Mouse (Mus musculus) large intestine, adult 2 months (tissue): ENCODE data around the gene Syde2. TPM values are rescaled to one million over a fixed set of nuclear protein-coding genes. Genes with fewer than 3 reads are reported as not detected.

Experiments used
- DNase-seq: peaks from one replicate; pipeline ENCODE4 v3.0.0-alpha.2; 2012; ENCODE audit warnings: low read depth, low spot score
- WGBS: fragments of 180-500 bp; shearing (Covaris S2); methylation state at CpG from one replicate; pipeline ENCODE4 v1.1.7; 2018; 5-methylcytosine and 5-hydroxymethylcytosine counted together
- polyA plus RNA-seq: library from polyadenylated mRNA; depleted of rRNA; stranded (reverse); fragments of >200 nt; gene quantifications from 2 replicates; pipeline ENCODE4 v1.2.3, GENCODE M21; 2012; rRNA removed

Syde2 gene
- polyA plus RNA-seq, 1 experiment = 2.5 TPM

DNA sequence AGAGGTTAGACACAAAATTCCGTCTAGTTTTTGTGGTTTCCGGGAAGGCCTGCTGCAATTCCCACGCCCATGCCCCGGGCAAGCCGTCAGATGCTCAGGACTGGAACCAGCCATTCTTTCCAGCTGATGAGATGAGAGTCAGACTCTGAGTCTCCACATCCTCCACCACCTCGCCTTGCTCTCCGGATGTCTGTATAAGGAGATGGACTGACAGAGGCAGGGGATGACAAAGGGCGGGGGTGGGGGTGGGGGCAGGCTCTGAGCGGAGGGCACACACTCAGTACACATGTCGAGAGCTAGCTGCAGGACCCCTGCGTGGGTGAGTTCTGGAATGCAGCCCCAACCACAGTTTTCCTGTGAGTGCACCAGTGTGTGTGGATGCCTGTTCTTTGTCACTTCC lies 57.3 kb downstream of the Syde2 start:
- no peak for DNase-seq
- WGBS = 58% methylated on average over 11 of the region's 11 CpGs

DNA sequence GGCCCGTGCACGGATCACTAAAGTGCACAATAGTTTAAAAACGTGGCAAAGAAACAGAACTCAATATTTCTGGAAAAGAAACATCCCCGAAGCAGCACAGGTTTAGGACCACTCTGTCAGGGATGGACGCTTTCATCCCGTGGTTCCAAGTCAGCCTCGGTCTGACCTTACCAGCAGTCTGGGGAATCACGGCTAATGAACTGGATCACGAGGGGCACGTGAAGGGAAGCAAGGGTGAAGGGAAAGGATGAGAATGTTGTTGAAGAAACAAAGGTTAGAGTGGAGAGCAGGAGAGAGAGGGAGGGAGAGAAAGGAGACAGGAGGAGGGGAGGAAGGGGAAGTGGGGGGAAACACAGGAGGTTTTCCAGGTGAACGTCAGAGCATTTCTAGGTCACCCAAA lies 58.4 kb downstream of the Syde2 start:
- 90% methylated on average over 11 of the region's 11 CpGs for WGBS
- no peak for DNase-seq

DNA sequence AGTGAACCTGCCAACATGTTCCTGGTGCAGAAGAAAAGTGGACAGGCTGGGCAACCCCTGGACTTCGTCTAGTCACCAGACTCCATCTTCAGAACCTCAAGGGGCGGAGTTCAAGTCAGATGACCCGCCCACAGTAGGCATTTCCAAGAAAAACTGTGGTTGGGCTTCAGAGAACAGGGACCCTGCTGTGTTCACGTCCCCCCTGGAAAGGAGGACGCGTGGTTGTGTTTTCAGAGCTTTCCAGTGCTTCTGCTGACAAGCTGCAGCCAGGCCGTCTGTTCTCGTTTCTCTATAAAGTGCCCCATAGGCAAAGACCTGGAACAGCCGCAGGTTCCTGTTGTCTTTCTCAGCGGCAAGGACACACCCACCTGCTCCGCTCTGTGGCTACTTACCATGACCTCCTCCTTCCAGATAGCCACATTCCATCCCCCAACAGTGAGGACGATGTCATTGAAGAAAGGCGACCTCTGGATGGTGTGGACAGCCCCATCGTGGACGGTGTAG lies 60.1 kb downstream of the Syde2 start:
- WGBS = 19% methylated on average over 15 of the region's 15 CpGs
- peak; percentile 44 for DNase-seq

DNA sequence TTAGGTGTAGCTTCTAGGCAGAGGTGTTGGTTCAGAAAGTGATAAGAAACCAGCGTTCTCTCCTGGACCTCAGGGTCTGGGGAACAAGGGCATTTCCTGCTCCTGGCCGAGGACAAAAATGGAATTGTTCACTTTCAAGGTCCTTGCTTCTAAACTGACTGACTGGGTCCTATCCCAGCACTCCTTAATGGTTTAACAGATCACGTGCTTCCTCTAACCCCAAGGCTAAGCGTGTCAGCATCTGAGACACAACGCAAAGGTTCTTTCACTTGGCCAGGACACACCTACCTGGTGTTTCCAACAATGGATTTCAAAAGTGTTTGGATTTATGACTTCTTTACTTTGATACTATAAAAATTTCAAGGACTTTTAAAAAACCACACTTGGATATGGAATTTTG lies 62.3 kb downstream of the Syde2 start:
- DNase-seq = no peak
- 37% methylated on average over 5 of the region's 5 CpGs for WGBS

DNA sequence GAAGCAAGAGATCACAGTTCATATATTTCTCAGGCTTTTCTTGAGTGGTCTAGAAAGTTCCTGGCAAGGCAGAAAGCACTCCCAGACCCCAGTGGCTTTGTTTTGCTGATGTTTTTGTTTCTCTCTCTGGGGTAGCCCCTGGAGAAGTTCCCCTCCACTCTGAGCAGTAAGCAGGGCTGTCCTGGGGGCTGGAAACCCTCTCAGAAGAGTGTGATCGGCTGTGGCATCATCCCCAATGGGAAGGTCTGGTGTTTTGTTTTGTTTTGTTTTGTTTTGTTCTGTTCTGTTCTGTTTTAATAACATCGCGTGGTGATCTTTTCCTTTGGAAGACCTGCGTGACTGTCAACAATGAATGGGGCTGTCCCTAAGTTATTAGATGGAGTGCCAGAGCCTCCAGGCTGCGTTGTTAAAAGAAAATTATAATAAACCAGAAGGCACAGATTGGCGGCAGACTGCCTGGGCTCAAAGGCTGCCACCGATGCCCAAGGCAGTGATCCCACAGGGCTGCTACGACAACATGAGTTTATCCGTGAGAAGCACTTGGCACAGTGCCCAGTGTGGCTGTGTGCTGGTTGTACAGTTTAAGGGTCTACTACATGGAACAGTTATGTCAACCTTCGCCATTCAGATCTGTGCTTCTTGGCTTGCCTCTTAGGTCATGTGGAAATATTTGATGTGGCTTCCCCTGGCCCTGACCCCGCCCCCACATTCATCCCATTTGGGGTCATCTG lies 63.8 kb downstream of the Syde2 start:
- 48% methylated on average over 11 of the region's 11 CpGs for WGBS
- DNase-seq = no peak

DNA sequence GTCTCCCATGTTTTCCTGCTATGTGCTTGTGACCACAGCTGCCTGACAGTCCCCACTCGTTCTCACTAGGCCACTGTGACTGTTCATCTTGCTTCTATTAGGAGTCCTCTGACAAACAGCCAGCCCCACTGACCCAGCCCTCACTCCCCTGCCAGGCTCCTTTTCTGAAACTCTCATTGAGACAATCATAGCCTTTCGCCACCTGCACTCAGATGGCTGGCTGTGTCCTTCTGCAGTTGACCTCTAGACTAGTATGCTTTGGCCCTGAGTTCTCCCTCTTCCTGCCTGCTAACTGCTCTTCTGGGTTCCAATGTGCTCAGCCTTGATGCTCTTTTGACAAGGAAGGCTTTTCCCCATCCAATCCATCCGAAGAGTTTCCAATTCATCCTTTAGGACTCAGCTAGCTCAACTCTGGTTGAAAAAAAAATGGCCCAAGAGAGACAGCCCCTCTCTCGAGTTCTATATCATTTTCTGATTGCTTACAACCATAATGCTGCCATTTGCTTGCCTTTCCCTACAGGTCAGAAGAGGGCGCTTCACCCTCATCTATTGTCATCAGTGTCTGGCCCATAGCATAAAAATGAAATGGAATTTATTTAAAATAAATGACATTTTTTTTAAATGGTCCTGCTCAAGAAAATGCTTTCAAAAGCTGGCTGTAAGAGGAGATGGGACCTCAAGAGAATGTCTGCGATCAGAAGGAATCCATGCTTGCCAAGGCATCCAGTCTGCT lies 65.6 kb downstream of the Syde2 start:
- 70% methylated on average over 6 of the region's 6 CpGs for WGBS
- no peak for DNase-seq

DNA sequence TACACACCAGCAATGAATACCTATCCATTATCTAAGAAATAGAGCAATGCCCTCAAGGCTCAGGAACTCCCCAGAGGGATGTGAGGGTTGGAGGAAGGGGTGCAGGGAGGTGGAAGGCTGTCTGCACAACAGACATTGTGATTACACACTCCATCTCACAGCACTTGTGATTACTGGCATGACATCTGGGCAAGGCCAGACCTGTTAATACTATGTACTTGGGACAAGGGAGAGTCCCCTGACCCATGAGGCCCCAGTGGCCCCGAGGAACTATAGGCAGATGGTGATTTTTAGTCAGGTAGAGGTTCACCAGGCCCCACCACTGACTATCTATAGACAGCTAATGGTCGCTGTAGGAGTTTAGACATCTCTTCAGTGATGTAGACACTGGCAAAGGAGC lies 66.2 kb downstream of the Syde2 start:
- WGBS = 90% methylated on average over 2 of the region's 2 CpGs
- no peak for DNase-seq

DNA sequence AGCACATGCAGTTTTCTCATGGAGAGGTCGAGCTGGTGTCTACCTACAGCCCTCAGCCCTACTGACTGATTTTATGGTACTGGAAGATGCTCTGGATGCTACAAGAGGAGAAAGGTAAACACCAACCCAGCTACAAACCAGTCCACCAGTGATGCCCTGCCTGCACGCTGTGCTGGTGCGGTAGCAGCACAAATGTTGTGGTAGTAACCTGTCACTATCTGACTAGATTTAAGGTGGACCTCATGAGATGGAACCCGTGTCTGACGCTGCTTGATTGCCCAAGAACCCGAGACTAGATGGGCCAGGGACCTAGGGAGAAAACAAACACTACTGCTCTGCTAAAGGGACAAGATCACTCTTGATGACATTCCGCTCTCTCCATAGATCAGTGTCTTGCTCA lies 69.5 kb downstream of the Syde2 start:
- WGBS = 59% methylated on average over 7 of the region's 7 CpGs
- DNase-seq = no peak

DNA sequence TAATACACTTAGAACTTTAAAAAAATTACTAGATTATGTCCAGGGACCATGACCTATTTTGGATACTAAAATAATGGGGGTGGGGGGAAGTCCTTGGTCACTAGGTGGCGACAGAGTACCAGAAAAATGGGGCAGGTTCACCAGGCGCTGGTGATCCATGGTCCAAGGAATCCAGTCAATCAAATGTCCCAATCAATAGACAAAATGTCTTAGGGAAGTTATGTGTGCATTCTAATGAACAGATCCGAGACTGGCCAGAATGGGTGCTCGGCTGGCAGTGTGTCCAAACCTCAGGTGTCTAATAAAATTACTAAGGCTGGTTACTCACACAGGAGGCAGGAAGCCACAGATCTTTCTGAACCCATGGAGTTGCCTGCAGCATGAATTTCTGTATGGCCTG lies 70.6 kb downstream of the Syde2 start:
- no peak for DNase-seq

DNA sequence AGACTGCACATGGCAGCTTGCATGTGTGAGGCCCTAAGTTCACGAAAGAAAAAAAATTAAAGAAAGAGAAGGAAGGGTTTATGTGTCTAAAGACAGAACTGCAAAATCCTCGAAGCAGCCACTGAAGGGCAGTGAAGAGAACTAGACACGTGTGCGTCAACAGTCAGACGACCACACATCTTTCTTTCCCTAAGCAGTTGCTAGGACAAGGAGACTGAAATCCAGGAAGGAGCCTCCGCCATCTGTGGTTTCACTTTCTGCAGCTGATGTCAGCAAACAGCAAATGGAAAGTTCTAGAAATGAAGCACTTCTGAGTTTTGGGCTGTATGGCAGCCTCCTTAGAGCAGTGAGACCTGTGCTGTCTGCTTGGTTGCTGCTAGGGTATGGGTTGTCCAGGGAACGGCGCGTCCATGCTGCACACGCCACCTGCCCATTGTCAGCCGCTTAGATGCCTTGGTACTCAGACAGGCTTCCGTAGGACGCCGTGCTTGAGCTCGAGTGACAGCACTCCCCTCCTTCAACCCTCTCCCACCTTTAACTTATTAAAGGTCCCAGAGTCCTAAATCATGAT lies 71.8 kb downstream of the Syde2 start:
- WGBS = 74% methylated on average over 15 of the region's 15 CpGs
- no peak for DNase-seq

More for the DNA sequence above, 70.6 kb downstream of the Syde2 start:
- WGBS = 12% methylated on average over 4 of the region's 4 CpGs

DNA sequence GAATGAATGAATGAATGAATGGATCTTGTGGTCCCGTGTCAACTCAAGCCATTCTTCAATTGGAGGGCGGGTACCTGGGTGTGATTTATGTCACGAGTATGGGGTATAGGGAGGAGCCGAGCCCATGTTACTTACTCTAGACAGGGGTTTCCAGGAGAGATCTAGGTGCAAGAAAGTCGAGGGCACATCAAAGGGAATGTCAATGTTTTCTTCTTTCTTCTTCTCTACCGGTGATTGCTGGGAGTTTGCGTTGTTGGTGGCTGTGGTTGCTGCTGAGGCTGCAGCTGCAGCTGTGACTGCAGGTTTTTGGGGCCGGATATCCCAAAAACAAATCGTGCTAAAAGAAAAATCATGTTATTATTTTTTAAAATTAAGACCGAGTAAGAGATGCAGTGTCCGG lies 75.5 kb downstream of the Syde2 start:
- no peak for DNase-seq
- 79% methylated on average over 11 of the region's 11 CpGs for WGBS

DNA sequence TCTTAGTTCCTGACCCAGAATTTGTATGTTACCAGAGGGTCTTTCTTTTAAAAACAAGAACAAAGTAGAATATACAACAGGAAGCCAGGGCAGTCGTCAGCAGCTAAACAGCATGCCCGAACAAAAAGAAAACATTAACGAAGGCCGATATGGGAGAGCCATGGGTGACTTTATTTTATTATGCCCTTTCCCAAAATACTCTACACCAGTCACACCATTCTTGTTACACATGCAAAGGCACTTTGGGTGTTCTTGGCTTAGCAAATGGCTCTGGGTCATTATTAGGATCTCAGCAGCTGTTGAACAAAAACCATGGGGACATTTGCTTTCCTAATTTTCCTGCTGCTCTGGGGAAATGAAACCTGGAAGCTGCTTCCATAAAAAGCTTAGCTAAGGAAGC lies 81.6 kb downstream of the Syde2 start:
- no peak for DNase-seq
- WGBS = 76% methylated on average over 4 of the region's 4 CpGs

Other genes with a start within 250 kb of the Syde2 start
- gene Ddah1, start 229.2 kb upstream of the Syde2 start, polyA plus RNA-seq = 9.4 and 25.1 TPM in 2 replicates
- 22.0 and 24.2 TPM in 2 replicates for gene Bcl10, start 65.1 kb upstream of the Syde2 start, polyA plus RNA-seq
- 10.9 and 14.2 TPM in 2 replicates for gene 2410004B18Rik, start 49.9 kb upstream of the Syde2 start, polyA plus RNA-seq
- 0.15 TPM in 1 of 2 replicates, not detected in the other for gene Wdr63, start 120.3 kb downstream of the Syde2 start, polyA plus RNA-seq
- 0.06 and 0.27 TPM in 2 replicates for gene Mcoln3, start 129.6 kb downstream of the Syde2 start, polyA plus RNA-seq
- 9.2 and 14.9 TPM in 2 replicates for gene Mcoln2, start 162.0 kb downstream of the Syde2 start, polyA plus RNA-seq
- 1.5 and 4.3 TPM in 2 replicates for gene Lpar3, start 233.1 kb downstream of the Syde2 start, polyA plus RNA-seq